Mouse (Mus musculus) liver, embryonic 16.5 days (tissue): ENCODE results near the gene Olfr1371. TPM values are rescaled to one million over a fixed set of nuclear protein-coding genes. Genes with fewer than 3 reads are reported as not detected.
A peak's percentile ranks its signal among the peaks of the same experiment; 100 is the strongest.
"Not testable (repeated sequence)": the region's sequence is repeated elsewhere in the genome, so short reads cannot be mapped to it uniquely, and the experiment has no call there.

Experiments used
- ATAC-seq: fragments of 200-750 bp; cut with Nextera tagmentation; 2 replicates; pipeline ENCODE4 v1.8.0; 2017; ENCODE audit warnings: low read depth, mild to moderate bottlenecking, moderate number of reproducible peaks, moderate library complexity
- H3K27ac ChIP-seq: fragments of 300-500 bp; sonication (generic); 2 replicates; pipeline ENCODE4 v1.5.1; 2014; ENCODE audit warnings: mild to moderate bottlenecking, low read length
- H3K27me3 ChIP-seq: fragments of 300-500 bp; sonication (generic); 2 replicates; pipeline ENCODE4 v1.6.1; 2014; ENCODE audit warnings: low read depth, low read length, mixed read lengths; ENCODE audit not compliant: control insufficient read depth, insufficient read depth
- H3K36me3 ChIP-seq: fragments of 300-500 bp; sonication (generic); 2 replicates; pipeline ENCODE4 v1.6.1; 2014; ENCODE audit warnings: mild to moderate bottlenecking; ENCODE audit not compliant: control insufficient read depth, insufficient read depth
- H3K4me1 ChIP-seq: fragments of 300-500 bp; sonication (generic); 2 replicates; pipeline ENCODE4 v1.6.1; 2014; ENCODE audit warnings: low read depth, low read length, mixed read lengths; ENCODE audit not compliant: control insufficient read depth
- H3K4me2 ChIP-seq: fragments of 300-500 bp; sonication (generic); 2 replicates; pipeline ENCODE4 v1.6.1; 2014; ENCODE audit warnings: low read depth, low read length, mixed read lengths
- H3K4me3 ChIP-seq: fragments of 300-500 bp; sonication (generic); 2 replicates; pipeline ENCODE4 v1.5.1; 2014; ENCODE audit warnings: low read depth, mild to moderate bottlenecking, low read length
- H3K9ac ChIP-seq: fragments of 300-500 bp; sonication (generic); 2 replicates; pipeline ENCODE4 v1.6.1; 2014; ENCODE audit warnings: low read depth, low read length
- H3K9me3 ChIP-seq: fragments of 300-500 bp; sonication (generic); replicated peaks from 2 replicates; pipeline ENCODE4 v1.6.1; 2016; ENCODE audit warnings: low read length; ENCODE audit not compliant: control insufficient read depth
- WGBS: fragments of 180-500 bp; shearing (Covaris S2); extraction: QIAGEN DNeasy Blood & Tissue Kit; methylation state at CpG from one replicate; pipeline ENCODE4 v1.1.7; 2014; ENCODE audit not compliant: insufficient replicate concordance; 5-methylcytosine and 5-hydroxymethylcytosine counted together
- polyA plus RNA-seq: library from polyadenylated mRNA; unstranded; fragments of >200 nt; fragmentation: Nextera tagmentation; extraction: Ambion mirVana; gene quantifications from 2 replicates; pipeline ENCODE4 v1.2.1, GENCODE M21; 2015

Olfr1371 gene
- polyA plus RNA-seq, 1 experiment from 2014 or later = not detected

DNA sequence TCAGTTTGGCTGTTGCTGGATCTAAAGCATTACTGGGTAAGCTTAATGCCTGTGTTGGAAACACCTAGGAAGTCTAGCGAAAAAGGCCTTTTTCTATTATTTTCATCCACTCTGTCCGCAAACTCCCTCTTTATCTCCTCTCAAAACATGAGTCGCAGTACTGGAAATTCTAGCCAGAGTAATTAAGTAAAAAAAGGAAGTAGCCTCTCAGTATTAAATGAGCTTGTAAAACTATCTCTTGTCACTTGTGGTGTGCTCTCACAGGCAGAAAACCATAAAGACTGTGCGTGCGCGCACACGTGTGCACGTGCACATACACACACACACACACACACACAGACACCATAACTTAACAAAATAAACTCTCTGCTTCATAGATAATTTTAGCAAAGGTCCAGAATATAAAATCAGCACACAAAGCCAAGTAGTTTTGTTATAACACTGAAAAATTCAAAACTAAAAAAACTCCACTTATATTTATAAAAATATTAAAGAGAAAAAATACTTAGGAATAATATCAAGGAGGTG, 17.2 kb downstream of the Olfr1371 start:
- H3K4me3 ChIP-seq, H3K4me1 ChIP-seq, H3K27me3 ChIP-seq, H3K9me3 ChIP-seq, H3K36me3 ChIP-seq, H3K9ac ChIP-seq, H3K4me2 ChIP-seq, H3K27ac ChIP-seq, ATAC-seq: not testable (repeated sequence)
- WGBS = 65% methylated on average over 8 of the region's 8 CpGs

GRCm38 (mm10) chr11:52180651-52181050, 33.1 kb downstream of the Olfr1371 start:
- not testable (repeated sequence) for ATAC-seq, H3K9ac ChIP-seq, H3K27ac ChIP-seq, H3K27me3 ChIP-seq, H3K9me3 ChIP-seq, H3K4me2 ChIP-seq, H3K4me1 ChIP-seq, H3K4me3 ChIP-seq, H3K36me3 ChIP-seq
- 61% methylated on average over 4 of the region's 4 CpGs for WGBS

GRCm38 (mm10) chr11:52179897-52180296, 33.9 kb downstream of the Olfr1371 start:
- H3K4me3 ChIP-seq, H3K36me3 ChIP-seq, H3K9ac ChIP-seq, H3K27me3 ChIP-seq, ATAC-seq, H3K9me3 ChIP-seq, H3K27ac ChIP-seq, H3K4me2 ChIP-seq, H3K4me1 ChIP-seq: not testable (repeated sequence)
- WGBS = 100% methylated on average over 1 of the region's 3 CpGs

DNA sequence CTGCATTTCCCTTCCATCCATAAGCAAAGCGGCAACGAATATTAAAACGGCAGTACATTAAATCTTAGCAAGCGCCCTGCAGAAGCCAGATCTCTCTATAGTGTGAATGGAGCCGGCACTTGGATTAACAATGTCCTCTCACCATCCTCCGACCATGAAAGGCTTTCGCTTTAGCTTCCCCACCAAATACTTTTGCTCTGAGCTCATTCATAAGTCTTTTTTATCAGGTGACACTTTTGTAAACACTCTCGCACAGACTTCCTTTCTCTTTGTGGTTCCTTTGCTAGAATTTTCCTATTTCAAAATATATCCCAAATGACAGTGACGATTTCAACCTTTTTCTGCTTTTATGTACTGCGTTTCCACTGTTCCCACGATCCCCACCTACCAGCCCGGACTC, 45.3 kb downstream of the Olfr1371 start:
- peak overlapping the region; percentile 54 for H3K4me2 ChIP-seq
- no peak overlapping the region for H3K9ac ChIP-seq
- H3K27ac ChIP-seq = no peak overlapping the region
- ATAC-seq = no peak
- peak overlapping the region; percentile 51 for H3K4me3 ChIP-seq
- WGBS = 9% methylated on average over 12 of the region's 12 CpGs
- no peaks in the 10 kb centered on the region for H3K9me3 ChIP-seq
- peaks cover 42% of the 10 kb centered on the region for H3K27me3 ChIP-seq
- H3K4me1 ChIP-seq = no peaks in the 10 kb centered on the region
- H3K36me3 ChIP-seq = no peaks in the 10 kb centered on the region

DNA sequence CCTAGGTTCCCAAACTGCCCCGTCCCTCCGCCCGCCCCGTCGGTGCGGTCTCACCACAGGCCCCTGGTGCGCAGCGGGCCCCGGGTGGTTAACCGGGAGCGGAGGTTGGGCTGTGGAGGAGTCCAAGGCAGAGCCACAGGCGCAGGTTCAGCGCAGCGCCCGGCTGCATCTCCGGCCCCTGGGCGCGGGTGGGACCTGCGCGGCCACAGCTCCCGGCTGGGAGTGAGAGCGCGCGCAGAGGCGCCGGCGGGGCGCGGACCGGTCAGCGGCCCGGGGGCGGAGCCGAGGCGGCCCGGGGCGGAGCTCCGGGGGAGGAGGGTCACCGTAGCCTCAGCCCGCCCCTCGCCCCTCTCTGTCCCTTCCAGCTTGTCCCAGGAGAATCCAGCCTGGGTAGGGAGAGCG, 45.9 kb downstream of the Olfr1371 start:
- 1% methylated on average over 32 of the region's 42 CpGs for WGBS
- Histone ChIP-seq H3K4me2 (peak overlapping the region; percentile 54), H3K4me3 (peak overlapping the region; percentile 51), H3K27me3 (peaks cover 42% of the 10 kb centered on the region)
- ATAC-seq = peak; percentile 74
- H3K4me1 ChIP-seq, H3K9ac ChIP-seq, H3K36me3 ChIP-seq, H3K27ac ChIP-seq, H3K9me3 ChIP-seq: not testable (repeated sequence)

- Histone ChIP-seq H3K4me3 (no peak overlapping the region), H3K36me3 (no peaks in the 10 kb centered on the region), H3K27ac (no peak overlapping the region), H3K27me3 (peaks cover 42% of the 10 kb centered on the region), H3K9ac (no peak overlapping the region), H3K9me3 (no peaks in the 10 kb centered on the region), H3K4me1 (no peaks in the 10 kb centered on the region), H3K4me2 (0 out of 2 replicates have a peak overlapping the region, but pooled peaks have one; percentile 20)
- 1% methylated on average over 21 of the region's 21 CpGs for WGBS
- no peak for ATAC-seq
Measured at GRCm38 (mm10) chr11:52167126-52167525, 46.7 kb downstream of the Olfr1371 start.

DNA sequence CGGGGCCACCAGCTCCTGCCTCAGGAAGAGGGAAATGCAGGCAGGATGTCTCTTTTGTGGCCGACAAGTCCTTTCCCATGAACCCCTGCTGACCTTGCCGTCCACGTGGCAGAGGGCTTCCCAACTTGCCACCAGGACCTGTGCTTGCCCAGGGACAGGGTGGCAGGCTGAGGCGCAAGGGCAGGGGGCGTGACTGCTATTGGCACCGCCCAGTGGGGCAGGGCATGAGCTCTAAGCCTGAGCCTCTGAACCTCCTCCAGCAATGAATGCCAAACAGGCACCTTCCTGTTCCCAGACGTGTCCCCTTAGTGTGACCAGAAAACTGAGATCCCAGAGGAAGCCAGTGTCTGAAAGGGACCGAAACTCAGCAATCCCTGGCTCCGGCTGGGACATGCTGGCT, 49.9 kb downstream of the Olfr1371 start:
- H3K4me1 ChIP-seq = no peaks in the 10 kb centered on the region
- no peaks in the 10 kb centered on the region for H3K9me3 ChIP-seq
- no peak overlapping the region for H3K27ac ChIP-seq
- H3K4me2 ChIP-seq = no peak overlapping the region
- no peak overlapping the region for H3K4me3 ChIP-seq
- ATAC-seq = no peak
- no peak overlapping the region for H3K9ac ChIP-seq
- WGBS = 13% methylated on average over 10 of the region's 10 CpGs
- peaks cover 32% of the 10 kb centered on the region for H3K27me3 ChIP-seq
- no peaks in the 10 kb centered on the region for H3K36me3 ChIP-seq

Other genes starting within 250 kb of the Olfr1371 start
- 40.6 and 41.7 TPM in 2 replicates for gene Cdkn2aipnl, start 246.3 kb downstream of the Olfr1371 start, polyA plus RNA-seq
- gene Ube2b, start 213.2 kb downstream of the Olfr1371 start, polyA plus RNA-seq = 153 and 156 TPM in 2 replicates
- 0.84 and 0.96 TPM in 2 replicates for gene Cdkl3, start 209.8 kb downstream of the Olfr1371 start, polyA plus RNA-seq
- 26.5 and 26.9 TPM in 2 replicates for gene Ppp2ca, start 115.3 kb downstream of the Olfr1371 start, polyA plus RNA-seq
- gene Olfr1373, start 68.5 kb downstream of the Olfr1371 start, polyA plus RNA-seq = not detected in 2 replicates
- 247 and 265 TPM in 2 replicates for gene Skp1a, start 18.0 kb upstream of the Olfr1371 start, polyA plus RNA-seq
- 0.74 and 1.0 TPM in 2 replicates for gene Tcf7, start 69.0 kb upstream of the Olfr1371 start, polyA plus RNA-seq
- 120 and 121 TPM in 2 replicates for gene Vdac1, start 146.9 kb upstream of the Olfr1371 start, polyA plus RNA-seq
- 54.4 and 54.6 TPM in 2 replicates for gene 9530068E07Rik, start 182.4 kb upstream of the Olfr1371 start, polyA plus RNA-seq